Mouse (Mus musculus) heart, adult 11 months (tissue): ENCODE measurements around the gene Rbm44.

Experiments used
- DNase-seq: peaks from one replicate; pipeline ENCODE4 v3.0.0; 2022

Gene Rbm44

GRCm38 (mm10) chr1:91211099-91211498, 66.2 kb downstream of the Rbm44 start:
- no peak for DNase-seq

- peak; percentile 96 for DNase-seq
These were observed 66.7 kb downstream of the Rbm44 start for GRCm38 (mm10) chr1:91211591-91212008.

GRCm38 (mm10) chr1:91215264-91215663, 70.4 kb downstream of the Rbm44 start:
- peak; percentile 70 for DNase-seq

- peak; percentile 93 for DNase-seq
These were observed 71.1 kb downstream of the Rbm44 start for GRCm38 (mm10) chr1:91215981-91216380.

- DNase-seq = peak; percentile 96
These were observed 71.8 kb downstream of the Rbm44 start for GRCm38 (mm10) chr1:91216504-91217267.

GRCm38 (mm10) chr1:91219641-91220321, 74.9 kb downstream of the Rbm44 start:
- peak; percentile 67 for DNase-seq

GRCm38 (mm10) chr1:91220322-91220672, 75.4 kb downstream of the Rbm44 start:
- DNase-seq = peak; percentile 75
